Mouse (Mus musculus): ENCODE results near the gene Anapc10. TPM values are rescaled to one million over a fixed set of nuclear protein-coding genes. Genes with fewer than 3 reads are reported as not detected.

Anapc10 gene
- polyA plus RNA-seq, 1 experiment from 2014 or later, result 47.4 TPM

DNA sequence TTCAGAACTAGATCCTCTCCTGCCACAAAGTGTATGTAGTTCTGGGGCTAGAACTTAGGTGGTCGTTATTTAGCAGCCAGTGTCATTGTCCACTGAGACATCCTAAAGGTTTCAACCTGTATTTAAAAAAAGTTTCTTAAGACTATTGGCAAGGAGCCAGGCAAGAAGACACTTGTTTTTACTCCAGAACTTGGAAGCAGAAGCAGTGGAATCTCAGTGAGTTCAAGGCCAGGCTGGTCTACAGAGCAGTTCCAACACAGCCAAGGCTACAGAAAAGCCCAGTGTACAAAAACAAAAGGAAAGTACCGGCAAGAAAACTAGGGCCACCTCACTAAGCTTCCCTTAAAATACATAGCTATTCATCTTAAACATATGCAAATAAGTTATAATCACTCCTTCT is 19.1 kb upstream of the Anapc10 start:
- no peaks in the 10 kb centered on the region for H3K9me3 ChIP-seq (replicated peaks; ENCODE audit: low read length)
- H3K36me3 ChIP-seq (ENCODE audit: insufficient read depth, low read length), result peaks cover 47% of the 10 kb centered on the region
- H3K27me3 ChIP-seq (ENCODE audit: insufficient read depth, low read length), result no peaks in the 10 kb centered on the region
- H3K4me1 ChIP-seq (replicated peaks; ENCODE audit: insufficient read depth, low read length), result no peaks in the 10 kb centered on the region
- ATAC-seq (replicated peaks; ENCODE audit: low FRiP score, low read depth) (no peak), DNase-seq (ENCODE audit: low spot score) (no peak)
- no peak overlapping the region for H3K4me2 ChIP-seq (ENCODE audit: low read length)
- no peak overlapping the region for H3K27ac ChIP-seq
- no peak overlapping the region for H3K4me3 ChIP-seq (replicated peaks; ENCODE audit: low read depth, low read length)
- TF ChIP-seq CTCF (IDR thresholded peaks at IDR 0.05; ENCODE audit: low read depth), result no peak
- H3K9ac ChIP-seq (ENCODE audit: low read depth, low read length), result no peak overlapping the region
- WGBS, result 81% methylated on average over 2 of the region's 2 CpGs

- Histone ChIP-seq H3K36me3 (ENCODE audit: insufficient read depth, low read length) (peaks cover 24% of the 10 kb centered on the region), H3K4me2 (ENCODE audit: low read length) (no peak overlapping the region), H3K4me3 (replicated peaks; ENCODE audit: low read depth, low read length) (no peak overlapping the region), H3K27ac (no peak overlapping the region), H3K9me3 (replicated peaks; ENCODE audit: low read length) (no peaks in the 10 kb centered on the region), H3K27me3 (ENCODE audit: insufficient read depth, low read length) (no peaks in the 10 kb centered on the region), H3K4me1 (replicated peaks; ENCODE audit: insufficient read depth, low read length) (no peaks in the 10 kb centered on the region), H3K9ac (ENCODE audit: low read depth, low read length) (no peak overlapping the region)
- TF ChIP-seq CTCF (IDR thresholded peaks at IDR 0.05; ENCODE audit: low read depth), result no peak
- no peak for ATAC-seq (replicated peaks; ENCODE audit: low FRiP score, low read depth)
- DNase-seq (ENCODE audit: low spot score), result no peak
- 96% methylated on average over 3 of the region's 3 CpGs for WGBS
Observed at GRCm38 (mm10) chr8:79706687-79707086, 4.9 kb upstream of the Anapc10 start.

- ATAC-seq (replicated peaks; ENCODE audit: low FRiP score, low read depth), result no peak
- Histone ChIP-seq H3K9me3 (replicated peaks; ENCODE audit: low read length) (no peaks in the 10 kb centered on the region), H3K27ac (no peak overlapping the region), H3K4me2 (ENCODE audit: low read length) (peak overlapping the region; percentile 79), H3K36me3 (ENCODE audit: insufficient read depth, low read length) (peaks cover 11% of the 10 kb centered on the region; the same call in 1 of the 2 replicates), H3K4me3 (replicated peaks; ENCODE audit: low read depth, low read length) (0 out of 2 replicates have a peak overlapping the region, but pooled peaks have one; percentile 94), H3K4me1 (replicated peaks; ENCODE audit: insufficient read depth, low read length) (no peaks in the 10 kb centered on the region), H3K9ac (ENCODE audit: low read depth, low read length) (no peak overlapping the region), H3K27me3 (ENCODE audit: insufficient read depth, low read length) (no peaks in the 10 kb centered on the region)
- no peak for TF ChIP-seq CTCF (IDR thresholded peaks at IDR 0.05; ENCODE audit: low read depth)
- no peak for DNase-seq (ENCODE audit: low spot score)
- 48% methylated on average over 5 of the region's 6 CpGs for WGBS
Observed at GRCm38 (mm10) chr8:79712676-79713075, 1.1 kb downstream of the Anapc10 start.

- H3K9ac ChIP-seq (ENCODE audit: low read depth, low read length), result no peak overlapping the region
- H3K4me1 ChIP-seq (replicated peaks; ENCODE audit: insufficient read depth, low read length), result no peaks in the 10 kb centered on the region
- no peak overlapping the region for H3K27ac ChIP-seq
- no peak for TF ChIP-seq CTCF (IDR thresholded peaks at IDR 0.05; ENCODE audit: low read depth)
- no peak for DNase-seq (ENCODE audit: low spot score)
- H3K36me3 ChIP-seq (ENCODE audit: insufficient read depth, low read length), result peaks cover 26% of the 10 kb centered on the region
- no peaks in the 10 kb centered on the region for H3K9me3 ChIP-seq (replicated peaks; ENCODE audit: low read length)
- no peak for ATAC-seq (replicated peaks; ENCODE audit: low FRiP score, low read depth)
- H3K4me3 ChIP-seq (replicated peaks; ENCODE audit: low read depth, low read length), result no peak overlapping the region
- no peaks in the 10 kb centered on the region for H3K27me3 ChIP-seq (ENCODE audit: insufficient read depth, low read length)
- no peak overlapping the region for H3K4me2 ChIP-seq (ENCODE audit: low read length)
Observed at GRCm38 (mm10) chr8:79721537-79721936, 9.9 kb downstream of the Anapc10 start.

GRCm38 (mm10) chr8:79723308-79723707 is 11.7 kb downstream of the Anapc10 start:
- no peak for DNase-seq (ENCODE audit: low spot score)
- H3K4me2 ChIP-seq (ENCODE audit: low read length), result no peak overlapping the region
- no peaks in the 10 kb centered on the region for H3K4me1 ChIP-seq (replicated peaks; ENCODE audit: insufficient read depth, low read length)
- H3K27ac ChIP-seq, result no peak overlapping the region
- no peak for TF ChIP-seq CTCF (IDR thresholded peaks at IDR 0.05; ENCODE audit: low read depth)
- H3K9me3 ChIP-seq (replicated peaks; ENCODE audit: low read length), result no peaks in the 10 kb centered on the region
- no peak overlapping the region for H3K4me3 ChIP-seq (replicated peaks; ENCODE audit: low read depth, low read length)
- H3K9ac ChIP-seq (ENCODE audit: low read depth, low read length), result no peak overlapping the region
- H3K27me3 ChIP-seq (ENCODE audit: insufficient read depth, low read length), result no peaks in the 10 kb centered on the region
- no peak for ATAC-seq (replicated peaks; ENCODE audit: low FRiP score, low read depth)
- peaks cover 20% of the 10 kb centered on the region; the same call in 1 of the 2 replicates for H3K36me3 ChIP-seq (ENCODE audit: insufficient read depth, low read length)

DNA sequence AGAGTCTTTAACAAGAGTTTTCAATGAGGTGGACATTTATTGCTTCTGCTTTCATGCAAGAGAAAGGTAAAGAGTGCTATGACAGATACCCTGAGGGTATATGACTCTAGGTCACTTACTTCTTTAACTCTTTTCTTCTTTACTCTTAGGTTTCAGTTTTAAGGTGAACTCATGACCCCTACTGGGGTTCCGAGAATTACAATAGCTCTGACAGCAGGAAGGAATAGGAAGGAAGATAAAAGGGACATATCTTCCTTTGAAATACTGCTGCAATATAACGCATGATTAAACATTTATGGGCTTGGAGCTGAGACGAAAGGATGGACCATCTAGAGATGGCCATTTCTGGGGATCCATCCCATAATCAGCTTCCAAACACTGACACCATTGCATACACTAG is 13.0 kb downstream of the Anapc10 start:
- H3K4me3 ChIP-seq (replicated peaks; ENCODE audit: low read depth, low read length), result no peak overlapping the region
- 39% methylated on average over 3 of the region's 3 CpGs for WGBS
- no peak for ATAC-seq (replicated peaks; ENCODE audit: low FRiP score, low read depth)
- H3K27ac ChIP-seq, result no peak overlapping the region
- DNase-seq (ENCODE audit: low spot score), result peak; percentile 24
- no peak overlapping the region for H3K9ac ChIP-seq (ENCODE audit: low read depth, low read length)
- H3K4me1 ChIP-seq (replicated peaks; ENCODE audit: insufficient read depth, low read length), result no peaks in the 10 kb centered on the region
- no peak for TF ChIP-seq CTCF (IDR thresholded peaks at IDR 0.05; ENCODE audit: low read depth)
- H3K27me3 ChIP-seq (ENCODE audit: insufficient read depth, low read length), result no peaks in the 10 kb centered on the region
- H3K4me2 ChIP-seq (ENCODE audit: low read length), result no peak overlapping the region
- H3K36me3 ChIP-seq (ENCODE audit: insufficient read depth, low read length), result peaks cover 21% of the 10 kb centered on the region; the same call in 1 of the 2 replicates
- H3K9me3 ChIP-seq (replicated peaks; ENCODE audit: low read length), result no peaks in the 10 kb centered on the region

GRCm38 (mm10) chr8:79727900-79728299 is 16.3 kb downstream of the Anapc10 start:
- peak; percentile 40; the same call in 1 of the 2 replicates for TF ChIP-seq CTCF (IDR thresholded peaks at IDR 0.05; ENCODE audit: low read depth)
- H3K27ac ChIP-seq, result no peak overlapping the region
- peaks cover 9% of the 10 kb centered on the region; the same call in 1 of the 2 replicates for H3K36me3 ChIP-seq (ENCODE audit: insufficient read depth, low read length)
- H3K9ac ChIP-seq (ENCODE audit: low read depth, low read length), result no peak overlapping the region
- no peak overlapping the region for H3K4me2 ChIP-seq (ENCODE audit: low read length)
- H3K9me3 ChIP-seq (replicated peaks; ENCODE audit: low read length), result no peaks in the 10 kb centered on the region
- H3K4me3 ChIP-seq (replicated peaks; ENCODE audit: low read depth, low read length), result no peak overlapping the region
- ATAC-seq (replicated peaks; ENCODE audit: low FRiP score, low read depth), result no peak
- WGBS, result 100% methylated on average over 1 of the region's 1 CpGs
- H3K4me1 ChIP-seq (replicated peaks; ENCODE audit: insufficient read depth, low read length), result no peaks in the 10 kb centered on the region
- DNase-seq (ENCODE audit: low spot score), result no peak
- no peaks in the 10 kb centered on the region for H3K27me3 ChIP-seq (ENCODE audit: insufficient read depth, low read length)

Data from kidney, postnatal 0 days (tissue).